25 mouse cellular contexts compared by ENCODE assay signal in the genomic region with DNA sequence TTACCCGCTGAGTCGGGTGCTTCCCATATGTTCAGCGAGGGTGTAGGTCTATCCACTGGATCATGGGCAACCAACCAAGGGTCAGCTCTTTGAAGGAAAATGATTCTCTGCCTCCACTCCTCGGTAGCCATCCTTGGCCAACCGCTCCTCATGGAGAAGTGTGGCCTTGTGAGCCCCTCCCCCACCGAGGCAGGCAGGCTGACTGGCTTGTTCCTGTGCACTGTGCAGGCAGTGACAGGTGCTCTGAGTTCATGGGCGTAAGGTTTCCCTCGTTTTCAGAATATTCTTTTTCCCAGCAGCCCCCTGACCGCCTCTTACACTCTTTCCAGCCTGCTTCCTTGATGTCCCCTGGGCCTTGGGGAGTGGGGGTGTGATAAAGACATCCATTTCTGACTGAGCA. TPM values are rescaled to one million over a fixed set of nuclear protein-coding genes. Genes with fewer than 3 reads are reported as not detected.
DNase-seq lines count a peak whose midpoint lies in the region; ATAC-seq lines count a peak whose summit lies in the region.
"Had no signal": no experiment of that assay in that cellular context is flagged by ENCODE, and none has a peak within 500 bp of the region (broad histone marks: within the 10 kb centered on the region; RNA-seq: fewer than 3 reads in every experiment).

No protein-coding gene starts in this region.

- H3K9me3 ChIP-seq in hindbrain, embryonic 10.5 days = no peaks in the 10 kb centered on the region
- H3K9me3 ChIP-seq in hindbrain, embryonic 13.5 days = no peaks in the 10 kb centered on the region
- no peaks in the 10 kb centered on the region for H3K9me3 ChIP-seq in midbrain, embryonic 10.5 days (replicated peaks)
- no peaks in the 10 kb centered on the region for H3K9me3 ChIP-seq in midbrain, embryonic 13.5 days
- H3K9me3 ChIP-seq in embryonic facial prominence, embryonic 10.5 days = no peaks in the 10 kb centered on the region
- H3K9me3 ChIP-seq: embryonic facial prominence, embryonic 13.5 days; forebrain, embryonic 15.5 days; heart, embryonic 13.5 days; hindbrain, embryonic 12.5 days; liver, embryonic 15.5 days had no signal

- WGBS in hindbrain, embryonic 10.5 days = 64% methylated on average over 9 of the region's 9 CpGs
- WGBS in hindbrain, embryonic 13.5 days = 70% methylated on average over 9 of the region's 9 CpGs
- 74% methylated on average over 9 of the region's 9 CpGs for WGBS in midbrain, embryonic 10.5 days
- 71% methylated on average over 9 of the region's 9 CpGs for WGBS in midbrain, embryonic 13.5 days
- 47% methylated on average over 9 of the region's 9 CpGs for WGBS in embryonic facial prominence, embryonic 10.5 days

- peaks cover 5% of the 10 kb centered on the region; the same call in 1 of the 2 replicates for H3K36me3 ChIP-seq in hindbrain, embryonic 10.5 days
- no peaks in the 10 kb centered on the region for H3K36me3 ChIP-seq in hindbrain, embryonic 13.5 days
- H3K36me3 ChIP-seq in midbrain, embryonic 10.5 days = no peaks in the 10 kb centered on the region
- H3K36me3 ChIP-seq in midbrain, embryonic 13.5 days = no peaks in the 10 kb centered on the region
- H3K36me3 ChIP-seq in embryonic facial prominence, embryonic 10.5 days (replicated peaks) = peaks cover 18% of the 10 kb centered on the region
- H3K36me3 ChIP-seq: forebrain, embryonic 15.5 days; hindbrain, embryonic 12.5 days; liver, embryonic 15.5 days had no signal

- H3K4me3 ChIP-seq in hindbrain, embryonic 10.5 days = no peak overlapping the region
- H3K4me3 ChIP-seq in hindbrain, embryonic 13.5 days = no peak overlapping the region
- no peak overlapping the region for H3K4me3 ChIP-seq in midbrain, embryonic 10.5 days
- H3K4me3 ChIP-seq in midbrain, embryonic 13.5 days (replicated peaks) = no peak overlapping the region
- peak overlapping the region; percentile 13; the same call in 1 of the 2 replicates for H3K4me3 ChIP-seq in embryonic facial prominence, embryonic 10.5 days
- H3K4me3 ChIP-seq: embryonic facial prominence, embryonic 13.5 days; forebrain, embryonic 15.5 days; heart, adult 2 months; heart, embryonic 13.5 days; hindbrain, embryonic 12.5 days; liver, embryonic 15.5 days had no signal

- no peak overlapping the region for H3K4me2 ChIP-seq in hindbrain, embryonic 13.5 days
- H3K4me2 ChIP-seq in midbrain, embryonic 13.5 days (replicated peaks) = no peak overlapping the region
- H3K4me2 ChIP-seq: embryonic facial prominence, embryonic 13.5 days; forebrain, embryonic 15.5 days; heart, embryonic 13.5 days; hindbrain, embryonic 12.5 days; liver, embryonic 15.5 days had no signal

- no peak for ATAC-seq in hindbrain, embryonic 13.5 days (ENCODE audit: low FRiP score)
- no peak for ATAC-seq in midbrain, embryonic 13.5 days
- ATAC-seq: forebrain, embryonic 15.5 days had no signal

- peak overlapping the region; percentile 62 for H3K27ac ChIP-seq in hindbrain, embryonic 10.5 days
- H3K27ac ChIP-seq in hindbrain, embryonic 13.5 days = no peak overlapping the region
- H3K27ac ChIP-seq in midbrain, embryonic 10.5 days (replicated peaks) = 0 out of 2 replicates have a peak overlapping the region, but pooled peaks have one; percentile 14
- H3K27ac ChIP-seq in midbrain, embryonic 13.5 days = no peak overlapping the region
- peak overlapping the region; percentile 82 for H3K27ac ChIP-seq in embryonic facial prominence, embryonic 10.5 days (replicated peaks)
- H3K27ac ChIP-seq: embryonic facial prominence, embryonic 13.5 days; forebrain, embryonic 15.5 days; heart, adult 2 months; heart, embryonic 13.5 days; hindbrain, embryonic 12.5 days; liver, embryonic 15.5 days; macrophage had no signal

- peaks cover 6% of the 10 kb centered on the region; the same call in 1 of the 2 replicates for H3K27me3 ChIP-seq in hindbrain, embryonic 10.5 days (ENCODE audit: insufficient read depth, poor library complexity, severe bottlenecking)
- H3K27me3 ChIP-seq in hindbrain, embryonic 13.5 days = no peaks in the 10 kb centered on the region
- no peaks in the 10 kb centered on the region for H3K27me3 ChIP-seq in midbrain, embryonic 10.5 days (ENCODE audit: low read depth, poor library complexity, severe bottlenecking)
- no peaks in the 10 kb centered on the region for H3K27me3 ChIP-seq in midbrain, embryonic 13.5 days
- no peaks in the 10 kb centered on the region for H3K27me3 ChIP-seq in embryonic facial prominence, embryonic 10.5 days (replicated peaks; ENCODE audit: low read depth, poor library complexity, severe bottlenecking)
- H3K27me3 ChIP-seq: forebrain, embryonic 15.5 days; hindbrain, embryonic 12.5 days; liver, embryonic 15.5 days had no signal

- H3K4me1 ChIP-seq in hindbrain, embryonic 10.5 days (replicated peaks) = peaks cover 41% of the 10 kb centered on the region
- H3K4me1 ChIP-seq in hindbrain, embryonic 13.5 days (replicated peaks) = peaks cover 12% of the 10 kb centered on the region
- peaks cover 33% of the 10 kb centered on the region for H3K4me1 ChIP-seq in midbrain, embryonic 10.5 days
- peaks cover 14% of the 10 kb centered on the region for H3K4me1 ChIP-seq in midbrain, embryonic 13.5 days (replicated peaks)
- H3K4me1 ChIP-seq in embryonic facial prominence, embryonic 10.5 days = peaks cover 57% of the 10 kb centered on the region
- H3K4me1 ChIP-seq: forebrain, embryonic 15.5 days; liver, embryonic 15.5 days had no signal

- DNase-seq in hindbrain, embryonic 10.5 days (ENCODE audit: low spot score) = no peak
- DNase-seq in midbrain, embryonic 10.5 days (ENCODE audit: low spot score) = no peak
- peak; percentile 54 for DNase-seq in embryonic facial prominence, embryonic 10.5 days (ENCODE audit: low spot score)
- DNase-seq in adrenal gland, adult 18-20 months (ENCODE audit: low spot score in 2 of 2) = no peak
- no peak for DNase-seq in frontal cortex, postnatal 10 days (ENCODE audit: low spot score in 2 of 2)
- DNase-seq: adrenal gland, adult 2 months; cerebellum, adult 11-12 months; cerebellum, postnatal 25 days; gastrocnemius, postnatal 25 days; heart, postnatal 14 days; kidney, adult 18-20 months; kidney, postnatal 25 days; layer of hippocampus, postnatal 36 days; liver; thymus, adult 18-20 months; thymus, postnatal 36 days had no signal

- H3K9ac ChIP-seq in hindbrain, embryonic 13.5 days = no peak overlapping the region
- H3K9ac ChIP-seq in midbrain, embryonic 13.5 days (replicated peaks) = no peak overlapping the region
- H3K9ac ChIP-seq: forebrain, embryonic 15.5 days; heart, embryonic 13.5 days; hindbrain, embryonic 12.5 days; liver, embryonic 15.5 days had no signal

RNA-seq across cellular contexts. Expression of gene Itga9, which starts 17.0 kb away (rescaled TPM):
- 6.0 and 6.9 TPM in 2 replicates for polyA plus RNA-seq in hindbrain, embryonic 10.5 days (2016; fragmentation: Nextera tagmentation; extraction: Ambion mirVana)
- polyA plus RNA-seq in hindbrain, embryonic 13.5 days (2015; fragmentation: Nextera tagmentation; extraction: Ambion mirVana) = 1.8 and 2.0 TPM in 2 replicates
- polyA plus RNA-seq in midbrain, embryonic 10.5 days (2016; fragmentation: Nextera tagmentation; extraction: Ambion mirVana) = 4.0 and 5.2 TPM in 2 replicates
- 0.98 and 1.4 TPM in 2 replicates for polyA plus RNA-seq in midbrain, embryonic 13.5 days (2015; fragmentation: Nextera tagmentation; extraction: Ambion mirVana)
- polyA plus RNA-seq in embryonic facial prominence, embryonic 10.5 days (2016; fragmentation: Nextera tagmentation; extraction: Ambion mirVana) = 11.9 and 13.4 TPM in 2 replicates
- 10 to 100 TPM; 24.9 to 57.9 TPM for total RNA-seq in adrenal gland, adult 18-20 months (2021)

Comparison
In these comparisons a context has a peak if more than half of its experiments do, and no peak if none do; other contexts are left out.
1. H3K27ac ChIP-seq: peak in hindbrain, embryonic 10.5 days (single experiment), midbrain, embryonic 10.5 days (single experiment) and embryonic facial prominence, embryonic 10.5 days (single experiment); none in hindbrain, embryonic 13.5 days (single experiment) and midbrain, embryonic 13.5 days (single experiment).